Mouse (Mus musculus) spleen, adult 2 months (tissue): ENCODE results near the gene Gm13695.

Experiments used
- CTCF ChIP-seq: fragments of 200-500 bp; IDR thresholded peaks from 2 replicates; pipeline ENCODE4 v1.5.1; 2011; ENCODE audit warnings: mild to moderate bottlenecking, inconsistent platforms; ENCODE audit not compliant: insufficient read depth, insufficient read length, insufficient replicate concordance; ENCODE audit errors: extremely low read depth
- POLR2A ChIP-seq: fragments of 200-500 bp; IDR thresholded peaks from 2 replicates; pipeline ENCODE4 v1.6.1; 2011; ENCODE audit warnings: low read depth, low read length, inconsistent platforms

DNA sequence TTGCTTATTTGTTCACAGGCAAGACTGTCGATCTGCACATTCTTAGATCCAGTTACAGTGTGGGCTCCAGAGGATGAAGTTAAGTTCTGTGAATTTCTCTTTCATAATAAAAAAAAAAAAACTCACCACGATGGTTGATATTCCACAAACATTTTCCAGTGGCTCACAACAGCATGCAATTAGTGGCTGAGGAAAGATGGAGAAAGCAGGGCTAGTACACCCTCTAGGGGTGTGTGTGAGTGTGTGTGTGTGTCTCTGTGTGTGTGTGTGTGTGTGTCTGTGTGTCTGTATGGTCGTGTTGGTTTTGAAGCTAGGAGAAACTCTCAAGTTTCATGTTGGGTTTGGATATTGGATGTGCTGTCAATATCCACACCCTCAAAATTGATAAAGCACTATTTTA lies 25.7 kb upstream of the Gm13695 start:
- TF ChIP-seq POLR2A (no peak), CTCF (no peak)
